Mouse (Mus musculus) ES-E14 (cell line): ENCODE measurements around the gene Bax.
A peak's percentile ranks its signal among the peaks of the same experiment; 100 is the strongest.

Experiments used
- CHD2 ChIP-seq: IDR thresholded peaks from 2 replicates; pipeline ENCODE4 v1.6.1; 2014; ENCODE audit warnings: mild to moderate bottlenecking, low read depth, low read length, inconsistent platforms
- HCFC1 ChIP-seq: IDR thresholded peaks from 2 replicates; pipeline ENCODE4 v1.6.1; 2012; ENCODE audit warnings: low read length, inconsistent platforms, borderline replicate concordance; ENCODE audit not compliant: insufficient read depth
- MAFK ChIP-seq: IDR thresholded peaks from 2 replicates; pipeline ENCODE4 v1.6.1; 2014; ENCODE audit warnings: mild to moderate bottlenecking, low read depth, low read length, inconsistent platforms; ENCODE audit not compliant: insufficient read depth
- ZC3H11A ChIP-seq: IDR thresholded peaks from 2 replicates; pipeline ENCODE4 v1.6.1; 2012; ENCODE audit warnings: low read depth, mild to moderate bottlenecking, inconsistent platforms, low read length, borderline replicate concordance
- ZNF384 ChIP-seq: IDR thresholded peaks from 2 replicates; pipeline ENCODE4 v1.6.1; 2012; ENCODE audit warnings: low read depth, low read length, inconsistent platforms

DNA sequence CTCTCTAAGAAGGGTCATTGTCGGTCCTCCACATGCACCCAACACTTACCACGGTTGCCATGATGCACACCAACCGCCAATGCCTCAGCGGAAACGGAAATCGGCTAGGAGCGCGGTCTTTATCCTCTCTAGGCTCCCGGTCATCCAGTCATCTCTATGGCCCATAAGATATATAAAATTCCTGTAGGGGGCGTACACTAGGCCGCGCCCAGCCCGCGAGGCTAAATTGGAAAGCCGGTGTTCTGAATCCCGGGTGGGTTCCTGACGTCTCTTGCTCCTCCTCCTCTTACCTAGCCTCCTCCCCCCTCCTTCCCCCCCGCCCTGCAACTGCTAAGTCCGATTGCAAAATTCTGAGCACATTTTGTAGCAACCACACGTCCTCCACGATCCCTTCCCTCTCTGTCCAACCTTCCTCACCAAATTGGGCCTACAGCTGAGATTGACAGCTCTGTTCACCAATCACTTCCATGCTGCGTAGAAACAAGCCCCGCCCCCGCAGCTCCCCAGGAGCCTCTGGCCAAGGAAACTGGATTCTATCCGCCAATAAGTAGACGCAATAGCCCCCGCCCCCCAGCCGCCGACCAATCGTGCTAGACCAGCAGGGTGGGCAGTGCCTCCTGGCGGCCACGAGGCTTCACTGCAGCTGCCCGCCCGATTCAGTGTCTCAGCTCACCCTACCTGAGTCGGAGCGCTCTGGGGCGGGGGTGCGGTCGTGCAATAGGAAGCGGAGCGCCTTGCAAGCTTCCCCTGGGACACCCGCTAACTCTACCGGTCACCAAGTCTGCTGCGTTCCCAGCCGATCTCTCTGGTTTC lies 32.3 kb downstream of the Bax start, which contains the start of gene Gys1:
- TF ChIP-seq MAFK (no peak), HCFC1 (peak; percentile 78), CHD2 (peak; percentile 91), ZNF384 (no peak), ZC3H11A (no peak)
